Mouse (Mus musculus): ENCODE data around the gene Foxd1.

GRCm38 (mm10) chr13:98332106-98332505, 21.9 kb upstream of the Foxd1 start:
- TF ChIP-seq CTCF (IDR thresholded peaks at IDR 0.05; ENCODE audit: control insufficient read depth, insufficient read depth, low read length) (no peak), POLR2A (IDR thresholded peaks at IDR 0.05; ENCODE audit: borderline replicate concordance, control insufficient read depth, low read depth, low read length) (no peak)

Data from bone marrow, adult 2 months (tissue).